Mouse (Mus musculus): ENCODE measurements around the gene Zc3hav1. TPM values are rescaled to one million over a fixed set of nuclear protein-coding genes. Genes with fewer than 3 reads are reported as not detected.

Gene Zc3hav1
- polyA plus RNA-seq, 1 experiment: 34.7 TPM

GRCm38 (mm10) chr6:38320621-38321020 is 33.8 kb downstream of the Zc3hav1 start:
- H3K36me3 ChIP-seq (ENCODE audit: control insufficient read depth, insufficient read depth, low read length): peaks cover 84% of the 10 kb centered on the region
- H3K4me3 ChIP-seq (ENCODE audit: low read depth, low read length): no peak overlapping the region
- no peak overlapping the region for H3K27ac ChIP-seq (ENCODE audit: insufficient read depth, low read depth, low read length)
- WGBS: 92% methylated on average over 9 of the region's 9 CpGs
- no peaks in the 10 kb centered on the region for H3K4me1 ChIP-seq (ENCODE audit: control insufficient read depth, insufficient read depth, insufficient read length, low read length)
- H3K27me3 ChIP-seq (ENCODE audit: control insufficient read depth, insufficient read depth, low read length): no peaks in the 10 kb centered on the region
- TF ChIP-seq POLR2A (IDR thresholded peaks at IDR 0.05; ENCODE audit: low read depth, low read length) (no peak), CTCF (IDR thresholded peaks at IDR 0.05; ENCODE audit: extremely low read depth, insufficient read length, insufficient replicate concordance, low read depth, low read length) (no peak)

- TF ChIP-seq CTCF (IDR thresholded peaks at IDR 0.05; ENCODE audit: extremely low read depth, insufficient read length, insufficient replicate concordance, low read depth, low read length): no peak
- Histone ChIP-seq H3K36me3 (ENCODE audit: control insufficient read depth, insufficient read depth, low read length) (peaks cover 80% of the 10 kb centered on the region), H3K27me3 (ENCODE audit: control insufficient read depth, insufficient read depth, low read length) (no peaks in the 10 kb centered on the region), H3K27ac (ENCODE audit: insufficient read depth, low read depth, low read length) (no peak overlapping the region), H3K4me1 (ENCODE audit: control insufficient read depth, insufficient read depth, insufficient read length, low read length) (no peaks in the 10 kb centered on the region), H3K4me3 (ENCODE audit: low read depth, low read length) (no peak overlapping the region)
- 96% methylated on average over 4 of the region's 4 CpGs for whole genome bisulfite sequencing
Observed at GRCm38 (mm10) chr6:38316050-38316449, 38.4 kb downstream of the Zc3hav1 start.

- no peak overlapping the region for H3K4me3 ChIP-seq (ENCODE audit: low read depth, low read length)
- H3K36me3 ChIP-seq (ENCODE audit: control insufficient read depth, insufficient read depth, low read length): peaks cover 83% of the 10 kb centered on the region
- no peak for TF ChIP-seq POLR2A (IDR thresholded peaks at IDR 0.05; ENCODE audit: low read depth, low read length)
- TF ChIP-seq CTCF (IDR thresholded peaks at IDR 0.05; ENCODE audit: extremely low read depth, insufficient read length, insufficient replicate concordance, low read depth, low read length): no peak
- H3K27ac ChIP-seq (ENCODE audit: insufficient read depth, low read depth, low read length): no peak overlapping the region
- H3K4me1 ChIP-seq (ENCODE audit: control insufficient read depth, insufficient read depth, insufficient read length, low read length): no peaks in the 10 kb centered on the region
- no peaks in the 10 kb centered on the region for H3K27me3 ChIP-seq (ENCODE audit: control insufficient read depth, insufficient read depth, low read length)
Observed at GRCm38 (mm10) chr6:38309741-38310140, 44.7 kb downstream of the Zc3hav1 start.

- Histone ChIP-seq H3K36me3 (ENCODE audit: control insufficient read depth, insufficient read depth, low read length) (peaks cover 45% of the 10 kb centered on the region), H3K27me3 (ENCODE audit: control insufficient read depth, insufficient read depth, low read length) (no peaks in the 10 kb centered on the region), H3K4me1 (ENCODE audit: control insufficient read depth, insufficient read depth, insufficient read length, low read length) (no peaks in the 10 kb centered on the region), H3K27ac (ENCODE audit: insufficient read depth, low read depth, low read length) (no peak overlapping the region), H3K4me3 (ENCODE audit: low read depth, low read length) (no peak overlapping the region)
- TF ChIP-seq POLR2A (IDR thresholded peaks at IDR 0.05; ENCODE audit: low read depth, low read length): no peak
- TF ChIP-seq CTCF (IDR thresholded peaks at IDR 0.05; ENCODE audit: extremely low read depth, insufficient read length, insufficient replicate concordance, low read depth, low read length): peak; percentile 28; the same call in 1 of the 2 replicates
- 94% methylated on average over 3 of the region's 3 CpGs for WGBS
Observed at GRCm38 (mm10) chr6:38304981-38305380, 49.4 kb downstream of the Zc3hav1 start.

- Histone ChIP-seq H3K4me1 (ENCODE audit: control insufficient read depth, insufficient read depth, insufficient read length, low read length) (no peaks in the 10 kb centered on the region; the same call in 1 of the 2 replicates), H3K4me3 (ENCODE audit: low read depth, low read length) (peak within 1 kb of the TSS; percentile 78), H3K36me3 (ENCODE audit: control insufficient read depth, insufficient read depth, low read length) (no peaks in the 10 kb centered on the region; the same call in 1 of the 2 replicates), H3K27ac (ENCODE audit: insufficient read depth, low read depth, low read length) (no peak within 1 kb of the TSS), H3K27me3 (ENCODE audit: control insufficient read depth, insufficient read depth, low read length) (no peaks in the 10 kb centered on the region)
- WGBS: 1% methylated on average over 70 of the region's 70 CpGs
- TF ChIP-seq CTCF (IDR thresholded peaks at IDR 0.05; ENCODE audit: extremely low read depth, insufficient read length, insufficient replicate concordance, low read depth, low read length) (no peak), POLR2A (IDR thresholded peaks at IDR 0.05; ENCODE audit: low read depth, low read length) (no peak; the same call in 1 of the 2 replicates)
Observed at GRCm38 (mm10) chr6:38298761-38299401, 55.5 kb downstream of the Zc3hav1 start, which contains the start of gene Zc3hav1l. TSS of gene Zc3hav1l (minus strand) at chr6:38299259.

GRCm38 (mm10) chr6:38298246-38298635 is 56.2 kb downstream of the Zc3hav1 start:
- Histone ChIP-seq H3K27me3 (ENCODE audit: control insufficient read depth, insufficient read depth, low read length) (no peaks in the 10 kb centered on the region), H3K4me1 (ENCODE audit: control insufficient read depth, insufficient read depth, insufficient read length, low read length) (no peaks in the 10 kb centered on the region; the same call in 1 of the 2 replicates), H3K4me3 (ENCODE audit: low read depth, low read length) (peak overlapping the region; percentile 78), H3K27ac (ENCODE audit: insufficient read depth, low read depth, low read length) (no peak overlapping the region), H3K36me3 (ENCODE audit: control insufficient read depth, insufficient read depth, low read length) (no peaks in the 10 kb centered on the region; the same call in 1 of the 2 replicates)
- no peak for TF ChIP-seq POLR2A (IDR thresholded peaks at IDR 0.05; ENCODE audit: low read depth, low read length)
- TF ChIP-seq CTCF (IDR thresholded peaks at IDR 0.05; ENCODE audit: extremely low read depth, insufficient read length, insufficient replicate concordance, low read depth, low read length): no peak
- 2% methylated on average over 10 of the region's 10 CpGs for WGBS

- 57% methylated on average over 12 of the region's 12 CpGs for WGBS
- Histone ChIP-seq H3K4me1 (ENCODE audit: control insufficient read depth, insufficient read depth, insufficient read length, low read length) (no peaks in the 10 kb centered on the region; the same call in 1 of the 2 replicates), H3K27ac (ENCODE audit: insufficient read depth, low read depth, low read length) (no peak overlapping the region), H3K36me3 (ENCODE audit: control insufficient read depth, insufficient read depth, low read length) (no peaks in the 10 kb centered on the region; the same call in 1 of the 2 replicates), H3K4me3 (ENCODE audit: low read depth, low read length) (no peak overlapping the region), H3K27me3 (ENCODE audit: control insufficient read depth, insufficient read depth, low read length) (no peaks in the 10 kb centered on the region)
- TF ChIP-seq POLR2A (IDR thresholded peaks at IDR 0.05; ENCODE audit: low read depth, low read length) (no peak), CTCF (IDR thresholded peaks at IDR 0.05; ENCODE audit: extremely low read depth, insufficient read length, insufficient replicate concordance, low read depth, low read length) (no peak)
Observed at GRCm38 (mm10) chr6:38297580-38298245, 56.7 kb downstream of the Zc3hav1 start.

Data from small intestine, adult 2 months (tissue).